Mouse (Mus musculus) ovary, adult 10 weeks (tissue): ENCODE results near the gene Runx3. TPM values are rescaled to one million over a fixed set of nuclear protein-coding genes. Genes with fewer than 3 reads are reported as not detected.

Source experiments
- polyA plus RNA-seq: library from polyadenylated mRNA; stranded (reverse); fragments of 350-450 nt; fragmentation: Illumina TruSeq; extraction: RNeasy Lipid Tissue Mini Kit (QIAGEN cat#74804); gene quantifications from one replicate; pipeline ENCODE4 v1.2.3, GENCODE M21; 2014

Gene Runx3
- 0.23 TPM for polyA plus RNA-seq

DNA sequence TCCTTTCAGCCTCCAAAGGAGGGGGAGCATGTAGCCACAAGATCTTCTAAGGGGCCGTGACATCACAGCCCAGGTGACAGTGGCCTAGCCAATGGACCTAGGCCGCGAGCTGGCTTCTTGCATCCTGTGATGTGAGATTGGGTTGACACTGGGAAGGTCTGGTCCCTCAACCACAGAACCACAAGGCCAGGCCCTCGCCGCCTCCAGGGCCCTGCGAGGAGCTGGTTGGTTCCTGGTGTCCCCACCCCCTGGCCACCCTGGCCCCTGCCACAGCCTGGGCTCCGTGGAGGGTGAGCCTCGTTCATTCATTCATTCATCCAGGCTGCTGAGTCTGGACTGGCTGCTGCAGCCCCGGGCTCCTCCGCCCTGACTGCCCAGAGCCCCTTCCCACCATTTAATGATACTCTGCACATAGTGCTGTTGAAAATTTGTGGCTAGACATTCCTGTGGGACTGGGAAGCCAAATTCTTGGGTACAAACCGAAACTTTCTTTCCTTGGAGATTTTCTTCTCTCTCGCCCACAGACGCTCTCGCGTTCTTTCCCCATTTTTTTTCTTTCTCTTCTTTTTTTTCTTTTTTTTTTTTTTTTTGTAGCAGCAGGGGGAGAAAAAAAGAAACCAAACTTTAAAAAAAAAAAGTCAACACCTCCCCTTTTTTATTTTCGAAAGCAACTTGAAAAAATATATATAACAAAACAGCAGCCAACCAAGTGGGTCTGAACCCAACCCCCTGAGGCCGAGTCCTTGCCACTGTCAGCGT, at the start of gene Runx3:
TSS of gene Runx3 (plus strand) at position 311 of the 759 bp plus-strand sequence.

Other genes starting within 250 kb of the Runx3 start
- 47.5 TPM for gene Tmem50a, start 205.6 kb upstream of the Runx3 start, polyA plus RNA-seq
- 527 TPM for gene Rsrp1, start 197.1 kb upstream of the Runx3 start, polyA plus RNA-seq
- gene Syf2, start 189.8 kb upstream of the Runx3 start, polyA plus RNA-seq: 70.6 TPM
- gene Clic4, start 152.2 kb downstream of the Runx3 start, polyA plus RNA-seq: 178 TPM
- gene Srrm1, start 232.7 kb downstream of the Runx3 start, polyA plus RNA-seq: 376 TPM